Mouse (Mus musculus): ENCODE measurements around the gene Grm3. TPM values are rescaled to one million over a fixed set of nuclear protein-coding genes. Genes with fewer than 3 reads are reported as not detected.

Gene Grm3
- polyA plus RNA-seq, 1 experiment from 2014 or later = 56.2 TPM

DNA sequence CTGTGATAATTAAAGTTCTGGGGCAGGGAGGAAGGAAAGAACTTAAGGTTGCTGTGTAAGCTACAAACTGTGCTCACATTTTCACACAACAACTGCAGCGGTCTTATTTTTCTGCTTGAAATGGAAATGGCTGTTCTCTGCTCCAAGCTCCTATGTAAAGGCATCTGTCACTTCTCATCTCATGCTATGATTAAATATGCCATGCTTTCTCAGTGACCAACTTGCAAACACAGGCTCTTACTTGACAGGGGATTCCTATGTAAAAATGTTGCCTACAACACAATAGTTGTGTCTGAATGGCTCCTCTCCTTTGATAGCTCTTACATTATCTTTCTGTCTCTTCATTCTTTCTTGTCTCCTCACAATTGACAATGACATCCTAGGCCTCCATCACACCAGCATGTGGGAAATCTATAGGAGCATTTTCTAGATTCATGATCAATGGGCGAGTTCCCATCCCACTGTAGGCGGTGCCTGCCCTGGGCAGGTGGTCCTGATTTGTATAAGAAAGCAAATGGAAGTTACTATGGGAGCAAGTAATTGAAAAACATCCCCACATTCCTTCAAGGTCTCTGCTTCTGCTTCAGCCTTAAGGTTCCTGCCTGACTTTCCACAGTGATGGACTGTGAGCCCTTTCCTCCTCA, 34.2 kb downstream of the Grm3 start:
- no peak overlapping the region for H3K27ac ChIP-seq
- H3K9me3 ChIP-seq = no peaks in the 10 kb centered on the region
- H3K9ac ChIP-seq = no peak overlapping the region
- no peak overlapping the region for H3K4me3 ChIP-seq
- H3K4me2 ChIP-seq = no peak overlapping the region
- H3K4me1 ChIP-seq = peaks cover 6% of the 10 kb centered on the region; the same call in 1 of the 2 replicates
- ATAC-seq (replicated peaks) = peak; percentile 39
- H3K36me3 ChIP-seq (replicated peaks) = no peaks in the 10 kb centered on the region
- 27% methylated on average over 3 of the region's 3 CpGs for WGBS
- no peaks in the 10 kb centered on the region for H3K27me3 ChIP-seq (replicated peaks)

- no peak overlapping the region for H3K4me2 ChIP-seq
- H3K4me1 ChIP-seq = peaks cover 6% of the 10 kb centered on the region; the same call in 1 of the 2 replicates
- ATAC-seq (replicated peaks) = peak; percentile 74; the same call in 1 of the 2 replicates
- H3K27me3 ChIP-seq (replicated peaks) = no peaks in the 10 kb centered on the region
- H3K9ac ChIP-seq = no peak overlapping the region
- H3K4me3 ChIP-seq = no peak overlapping the region
- no peak overlapping the region for H3K27ac ChIP-seq
- no peaks in the 10 kb centered on the region for H3K36me3 ChIP-seq (replicated peaks)
- H3K9me3 ChIP-seq = no peaks in the 10 kb centered on the region
- WGBS = 11% methylated on average over 1 of the region's 1 CpGs
These were observed 34.8 kb downstream of the Grm3 start for GRCm38 (mm10) chr5:9690192-9690591.

- ATAC-seq (replicated peaks) = no peak
- no peak overlapping the region for H3K9ac ChIP-seq
- H3K36me3 ChIP-seq (replicated peaks) = no peaks in the 10 kb centered on the region
- H3K9me3 ChIP-seq = no peaks in the 10 kb centered on the region
- no peak overlapping the region for H3K4me2 ChIP-seq
- H3K27ac ChIP-seq = no peak overlapping the region
- H3K4me3 ChIP-seq = no peak overlapping the region
- H3K27me3 ChIP-seq (replicated peaks) = no peaks in the 10 kb centered on the region
- no peaks in the 10 kb centered on the region for H3K4me1 ChIP-seq
- WGBS = 58% methylated on average over 2 of the region's 2 CpGs
These were observed 41.8 kb downstream of the Grm3 start for GRCm38 (mm10) chr5:9683204-9683603.

DNA sequence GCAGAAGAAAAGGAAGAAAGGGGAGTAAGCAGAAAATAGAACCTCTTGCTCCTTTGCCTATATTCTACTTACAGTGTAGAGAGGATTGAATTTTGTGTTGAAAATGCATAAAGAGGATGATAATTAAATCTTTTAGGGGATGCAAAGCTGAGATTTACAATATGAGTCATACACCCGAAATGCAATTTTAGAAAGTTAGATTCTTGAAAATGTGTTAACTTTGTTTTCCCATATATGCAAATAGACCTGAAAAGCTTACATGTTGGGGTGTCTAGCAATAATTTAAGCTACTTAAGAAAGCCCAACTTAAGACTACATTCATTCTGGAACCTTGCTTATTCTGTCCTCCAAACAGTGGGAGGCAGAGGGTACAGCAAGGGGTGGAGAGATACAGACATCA, 56.0 kb downstream of the Grm3 start:
- Histone ChIP-seq H3K4me2 (no peak overlapping the region), H3K4me1 (no peaks in the 10 kb centered on the region), H3K9ac (no peak overlapping the region), H3K27ac (no peak overlapping the region), H3K9me3 (no peaks in the 10 kb centered on the region), H3K27me3 (replicated peaks) (no peaks in the 10 kb centered on the region), H3K36me3 (replicated peaks) (no peaks in the 10 kb centered on the region), H3K4me3 (no peak overlapping the region)
- no peak for ATAC-seq (replicated peaks)
- 93% methylated on average over 1 of the region's 1 CpGs for WGBS

DNA sequence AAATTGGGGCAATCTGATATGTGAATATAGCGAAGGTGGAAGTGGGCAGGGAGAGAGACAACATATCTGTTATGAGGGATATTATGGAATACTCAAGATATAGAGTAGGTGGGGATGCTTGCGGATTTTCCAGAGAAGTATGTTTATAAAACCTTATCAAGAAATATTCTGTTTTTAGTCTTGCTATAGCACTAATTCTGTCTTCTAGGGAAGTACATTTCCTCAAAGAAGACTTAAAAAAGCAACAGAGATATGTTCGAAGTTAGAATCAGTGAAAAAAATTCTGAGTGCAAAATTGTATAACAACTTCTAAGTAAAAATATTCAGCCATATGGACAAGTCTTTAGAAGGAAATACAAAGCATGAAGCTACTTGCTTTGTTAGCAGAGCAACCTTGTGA, 61.6 kb downstream of the Grm3 start:
- Histone ChIP-seq H3K27ac (no peak overlapping the region), H3K4me1 (peaks cover 3% of the 10 kb centered on the region; the same call in 1 of the 2 replicates), H3K4me3 (no peak overlapping the region), H3K4me2 (no peak overlapping the region), H3K9me3 (no peaks in the 10 kb centered on the region), H3K27me3 (replicated peaks) (no peaks in the 10 kb centered on the region), H3K9ac (no peak overlapping the region), H3K36me3 (replicated peaks) (no peaks in the 10 kb centered on the region)
- WGBS = 96% methylated on average over 3 of the region's 3 CpGs
- no peak for ATAC-seq (replicated peaks)

DNA sequence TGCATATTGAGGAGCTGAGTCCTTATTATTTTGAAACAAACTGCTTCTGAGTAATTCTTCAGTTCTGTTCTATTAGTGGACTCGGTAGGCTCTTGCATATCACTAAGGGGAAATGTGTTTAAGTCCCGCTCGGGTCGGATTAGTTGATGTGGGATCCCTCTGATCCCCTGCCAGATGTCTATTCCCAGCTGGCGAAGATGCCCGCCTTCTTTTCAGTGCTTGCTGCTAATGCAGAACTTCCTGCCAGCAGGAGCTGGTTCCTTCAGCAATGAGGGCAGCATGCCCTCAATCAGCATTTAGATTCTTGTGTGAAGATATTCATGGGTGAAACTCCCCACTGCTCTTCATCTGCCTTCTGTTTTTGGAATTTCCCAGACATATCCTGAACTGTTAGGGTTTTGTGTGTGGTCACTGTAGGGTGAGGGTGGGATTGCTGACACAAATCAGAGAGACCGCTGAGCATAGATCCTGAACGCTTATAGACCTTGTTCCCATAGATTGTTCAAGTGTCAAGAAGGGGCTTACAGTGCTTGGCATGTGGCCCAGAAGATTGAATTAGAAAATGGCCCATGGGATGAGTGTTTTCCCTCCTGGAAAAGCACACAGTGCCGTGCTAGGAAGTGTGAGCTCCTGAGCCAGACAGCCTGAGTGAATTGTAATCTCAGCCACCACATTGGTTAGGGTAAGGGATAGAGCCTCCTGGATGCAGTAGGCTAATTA, 62.9 kb downstream of the Grm3 start:
- Histone ChIP-seq H3K27ac (peak overlapping the region; percentile 19; the same call in 1 of the 2 replicates), H3K9me3 (no peaks in the 10 kb centered on the region), H3K4me3 (no peak overlapping the region), H3K9ac (no peak overlapping the region), H3K4me2 (no peak overlapping the region; the same call in 1 of the 2 replicates), H3K27me3 (replicated peaks) (no peaks in the 10 kb centered on the region), H3K4me1 (peaks cover 3% of the 10 kb centered on the region; the same call in 1 of the 2 replicates), H3K36me3 (replicated peaks) (no peaks in the 10 kb centered on the region)
- 33% methylated on average over 9 of the region's 9 CpGs for WGBS
- ATAC-seq (replicated peaks) = peak; percentile 89

GRCm38 (mm10) chr5:9638612-9639011, 86.4 kb downstream of the Grm3 start:
- 93% methylated on average over 2 of the region's 2 CpGs for WGBS
- no peak overlapping the region for H3K4me3 ChIP-seq
- no peaks in the 10 kb centered on the region for H3K36me3 ChIP-seq (replicated peaks)
- no peaks in the 10 kb centered on the region for H3K27me3 ChIP-seq (replicated peaks)
- no peak overlapping the region for H3K27ac ChIP-seq
- H3K9me3 ChIP-seq = no peaks in the 10 kb centered on the region
- no peak overlapping the region for H3K4me2 ChIP-seq
- H3K9ac ChIP-seq = no peak overlapping the region
- no peaks in the 10 kb centered on the region for H3K4me1 ChIP-seq
- no peak for ATAC-seq (replicated peaks)

- H3K27ac ChIP-seq = no peak overlapping the region
- H3K9me3 ChIP-seq = no peaks in the 10 kb centered on the region
- no peaks in the 10 kb centered on the region for H3K36me3 ChIP-seq (replicated peaks)
- 0 out of 2 replicates have a peak, but pooled peaks have one; percentile 21 for ATAC-seq (replicated peaks)
- H3K4me3 ChIP-seq = no peak overlapping the region
- H3K27me3 ChIP-seq (replicated peaks) = no peaks in the 10 kb centered on the region
- WGBS = 67% methylated on average over 2 of the region's 2 CpGs
- H3K4me1 ChIP-seq = peaks cover 6% of the 10 kb centered on the region
- no peak overlapping the region for H3K4me2 ChIP-seq
- H3K9ac ChIP-seq = no peak overlapping the region
These were observed 97.8 kb downstream of the Grm3 start for GRCm38 (mm10) chr5:9627220-9627619.

DNA sequence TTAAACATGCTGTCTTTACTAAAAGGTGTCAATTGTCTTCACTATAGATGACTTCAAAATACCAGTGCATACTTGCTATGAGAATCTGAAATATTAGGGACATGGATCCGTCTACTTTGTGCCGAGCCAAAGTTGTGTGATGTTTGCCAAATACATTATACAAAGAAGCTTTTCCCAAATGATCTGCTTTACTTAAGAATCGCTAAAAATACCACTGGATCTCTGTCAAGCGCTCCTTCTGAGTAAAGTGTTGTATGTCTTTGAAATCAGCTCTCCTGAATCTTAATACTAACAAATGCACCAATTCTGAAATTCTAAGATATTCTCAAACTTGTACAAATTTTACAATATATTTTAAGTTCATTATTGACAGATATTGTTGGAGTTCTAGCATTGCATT, 100.6 kb downstream of the Grm3 start:
- 74% methylated on average over 4 of the region's 4 CpGs for WGBS

DNA sequence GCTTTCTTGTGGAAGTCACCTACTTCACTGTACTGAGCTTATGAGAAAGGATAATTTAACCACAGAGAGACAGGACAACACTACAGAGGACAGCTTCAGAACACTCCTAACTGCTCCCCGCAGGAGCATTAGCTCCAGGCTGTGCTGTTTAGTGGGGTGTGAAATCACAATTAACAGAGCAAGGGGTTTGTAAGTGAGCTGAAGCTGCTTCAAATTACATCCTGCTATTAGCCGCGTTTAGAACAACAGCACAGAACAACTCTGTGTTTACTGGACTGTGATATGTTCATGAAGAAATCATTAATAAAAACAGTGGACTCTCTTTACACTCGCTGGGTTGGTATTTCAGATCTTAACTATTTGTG, 101.9 kb downstream of the Grm3 start:
- H3K4me2 ChIP-seq = no peak overlapping the region
- no peaks in the 10 kb centered on the region for H3K36me3 ChIP-seq (replicated peaks)
- 0 out of 2 replicates have a peak overlapping the region, but pooled peaks have one; percentile 4 for H3K27ac ChIP-seq
- H3K9me3 ChIP-seq = no peaks in the 10 kb centered on the region
- peaks cover 6% of the 10 kb centered on the region for H3K4me1 ChIP-seq
- ATAC-seq (replicated peaks) = peak; percentile 79
- no peak overlapping the region for H3K9ac ChIP-seq
- 8% methylated on average over 4 of the region's 4 CpGs for WGBS
- H3K4me3 ChIP-seq = no peak overlapping the region
- no peaks in the 10 kb centered on the region for H3K27me3 ChIP-seq (replicated peaks)

More for the DNA sequence above, 100.6 kb downstream of the Grm3 start:
- no peak for ATAC-seq (replicated peaks)
- Histone ChIP-seq H3K36me3 (replicated peaks) (no peaks in the 10 kb centered on the region), H3K4me3 (no peak overlapping the region), H3K9ac (no peak overlapping the region), H3K27me3 (replicated peaks) (no peaks in the 10 kb centered on the region), H3K27ac (no peak overlapping the region), H3K4me2 (no peak overlapping the region), H3K9me3 (no peaks in the 10 kb centered on the region), H3K4me1 (peaks cover 6% of the 10 kb centered on the region)

DNA sequence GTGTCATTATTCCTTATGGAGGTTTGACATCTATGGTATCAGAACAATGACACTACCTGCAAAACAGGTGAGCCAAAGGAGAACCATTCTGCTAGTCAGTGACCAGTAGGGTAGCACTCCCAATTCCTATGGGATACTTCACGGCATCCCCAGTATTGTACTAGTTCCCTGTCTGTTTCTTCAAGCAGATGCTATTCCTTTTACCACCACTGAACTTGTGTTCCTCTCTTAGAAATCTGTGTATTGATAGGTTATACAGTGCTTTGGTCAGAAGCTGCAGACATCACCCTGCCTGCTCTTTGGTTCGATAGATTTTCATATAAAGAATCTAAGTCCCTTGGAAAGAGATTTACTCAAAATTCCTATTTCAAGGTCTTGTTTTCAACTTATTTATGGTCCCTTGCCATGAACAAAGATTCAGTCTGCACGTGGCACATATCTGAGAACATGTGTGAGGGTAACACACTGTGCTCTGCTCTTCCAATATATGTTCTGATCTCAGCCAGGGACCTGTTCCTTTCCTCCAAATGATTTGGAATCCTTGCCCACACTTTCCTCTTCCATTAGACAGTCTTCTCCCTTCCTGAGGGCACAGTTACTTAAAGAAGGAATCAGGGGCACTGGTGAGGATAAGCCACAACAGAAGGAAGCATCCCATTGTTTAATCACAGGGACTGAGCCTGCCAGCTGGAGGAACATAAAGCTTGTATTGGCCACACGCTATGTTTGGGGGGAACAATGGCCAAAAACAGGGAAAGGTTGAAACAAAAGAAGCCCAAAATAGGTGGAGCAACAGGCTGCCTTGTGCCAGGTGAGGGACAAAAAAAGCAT, 102.5 kb downstream of the Grm3 start:
- Histone ChIP-seq H3K4me1 (peaks cover 6% of the 10 kb centered on the region), H3K4me3 (no peak overlapping the region), H3K9ac (no peak overlapping the region), H3K36me3 (replicated peaks) (no peaks in the 10 kb centered on the region), H3K27me3 (replicated peaks) (no peaks in the 10 kb centered on the region), H3K4me2 (no peak overlapping the region), H3K27ac (0 out of 2 replicates have a peak overlapping the region, but pooled peaks have one; percentile 4), H3K9me3 (no peaks in the 10 kb centered on the region)
- ATAC-seq (replicated peaks) = peak; percentile 50
- 56% methylated on average over 4 of the region's 4 CpGs for WGBS

- H3K36me3 ChIP-seq (replicated peaks) = no peaks in the 10 kb centered on the region
- H3K27me3 ChIP-seq (replicated peaks) = no peaks in the 10 kb centered on the region
- no peak overlapping the region for H3K9ac ChIP-seq
- no peak overlapping the region for H3K27ac ChIP-seq
- H3K4me1 ChIP-seq = peaks cover 6% of the 10 kb centered on the region
- H3K9me3 ChIP-seq = no peaks in the 10 kb centered on the region
- 94% methylated on average over 3 of the region's 3 CpGs for WGBS
- no peak overlapping the region for H3K4me2 ChIP-seq
- no peak for ATAC-seq (replicated peaks)
- H3K4me3 ChIP-seq = no peak overlapping the region
These were observed 103.4 kb downstream of the Grm3 start for GRCm38 (mm10) chr5:9621417-9622067.

Measured in midbrain, embryonic 15.5 days (tissue).